Mouse (Mus musculus): ENCODE results near the gene Mob3b.

GRCm38 (mm10) chr4:34906151-34906550 is 251.1 kb downstream of the Mob3b start:
- no peak for TF ChIP-seq CTCF (IDR thresholded peaks at IDR 0.05; ENCODE audit: low read depth, low read length)
- no peak for TF ChIP-seq TAL1 (conservative IDR thresholded peaks at IDR 0.05; ENCODE audit: low read depth, low read length)

Data from G1E (cell line).